In genomic region chr7:112713509-112713908, GRCm38 (mm10) we compare ENCODE assay signal across 20 mouse cellular contexts. TPM values are rescaled to one million over a fixed set of nuclear protein-coding genes. Genes with fewer than 3 reads are reported as not detected.
A peak's percentile ranks its signal among the peaks of the same experiment; 100 is the strongest.
DNase-seq lines count a peak whose midpoint lies in the region; ATAC-seq and TF ChIP-seq lines count a peak whose summit lies in the region.
"Had no signal": no experiment of that assay in that cellular context is flagged by ENCODE, and none has a peak within 500 bp of the region (broad histone marks: within the 10 kb centered on the region; RNA-seq: fewer than 3 reads in every experiment).

No protein-coding gene starts in this region.

- no peak overlapping the region for H3K4me2 ChIP-seq in liver, postnatal 0 days (ENCODE audit: low read depth, low read length)
- no peak overlapping the region for H3K4me2 ChIP-seq in liver, embryonic 11.5 days
- peak overlapping the region; percentile 52 for H3K4me2 ChIP-seq in myocyte (ENCODE audit: low read depth)
- H3K4me2 ChIP-seq: embryonic facial prominence, embryonic 13.5 days; forebrain, embryonic 13.5 days; hindbrain, embryonic 12.5 days; midbrain, embryonic 12.5 days; neural tube, embryonic 15.5 days had no signal

- TF ChIP-seq POLR2A in myocyte (IDR thresholded peaks at IDR 0.05; ENCODE audit: insufficient read length, low read depth): no peak

- peak overlapping the region; percentile 75 for H3K27ac ChIP-seq in heart, embryonic 10.5 days
- no peak overlapping the region for H3K27ac ChIP-seq in liver, postnatal 0 days (ENCODE audit: low read depth)
- no peak overlapping the region for H3K27ac ChIP-seq in liver, embryonic 11.5 days (ENCODE audit: low read depth, low read length)
- H3K27ac ChIP-seq in embryonic facial prominence, embryonic 10.5 days (replicated peaks): no peak overlapping the region
- H3K27ac ChIP-seq: embryonic facial prominence, embryonic 13.5 days; forebrain, embryonic 13.5 days; hindbrain, embryonic 12.5 days; macrophage; midbrain, embryonic 12.5 days; neural tube, embryonic 15.5 days had no signal

- no peaks in the 10 kb centered on the region for H3K27me3 ChIP-seq in heart, embryonic 10.5 days (ENCODE audit: insufficient read depth, poor library complexity, severe bottlenecking)
- H3K27me3 ChIP-seq in liver, postnatal 0 days (ENCODE audit: insufficient read depth, low read length): no peaks in the 10 kb centered on the region
- no peaks in the 10 kb centered on the region for H3K27me3 ChIP-seq in liver, embryonic 11.5 days (replicated peaks; ENCODE audit: control insufficient read depth, insufficient read depth, low read length)
- H3K27me3 ChIP-seq in myocyte (ENCODE audit: control insufficient read depth, insufficient read depth, insufficient read length): no peaks in the 10 kb centered on the region
- H3K27me3 ChIP-seq in embryonic facial prominence, embryonic 10.5 days (replicated peaks; ENCODE audit: low read depth, poor library complexity, severe bottlenecking): no peaks in the 10 kb centered on the region
- H3K27me3 ChIP-seq: embryonic facial prominence, embryonic 13.5 days; forebrain, embryonic 13.5 days; hindbrain, embryonic 12.5 days; midbrain, embryonic 12.5 days; neural tube, embryonic 15.5 days had no signal

- TF ChIP-seq CTCF in liver, postnatal 0 days (IDR thresholded peaks at IDR 0.05; ENCODE audit: low read depth): peak; percentile 29; the same call in 1 of the 2 replicates

- H3K9me3 ChIP-seq in heart, embryonic 10.5 days: no peaks in the 10 kb centered on the region
- no peaks in the 10 kb centered on the region for H3K9me3 ChIP-seq in liver, postnatal 0 days (ENCODE audit: low read length)
- no peaks in the 10 kb centered on the region for H3K9me3 ChIP-seq in liver, embryonic 11.5 days (ENCODE audit: control insufficient read depth, low read length)
- no peaks in the 10 kb centered on the region for H3K9me3 ChIP-seq in embryonic facial prominence, embryonic 10.5 days
- H3K9me3 ChIP-seq: embryonic facial prominence, embryonic 13.5 days; forebrain, embryonic 13.5 days; hindbrain, embryonic 12.5 days; midbrain, embryonic 12.5 days; neural tube, embryonic 15.5 days had no signal

- H3K4me3 ChIP-seq in heart, embryonic 10.5 days: no peak overlapping the region
- no peak overlapping the region for H3K4me3 ChIP-seq in liver, postnatal 0 days (ENCODE audit: low read depth, low read length)
- H3K4me3 ChIP-seq in liver, embryonic 11.5 days (ENCODE audit: low read depth, low read length): no peak overlapping the region
- H3K4me3 ChIP-seq in myocyte: no peak overlapping the region
- no peak overlapping the region for H3K4me3 ChIP-seq in embryonic facial prominence, embryonic 10.5 days
- H3K4me3 ChIP-seq: embryonic facial prominence, embryonic 13.5 days; forebrain, embryonic 13.5 days; hindbrain, embryonic 12.5 days; midbrain, embryonic 12.5 days; neural tube, embryonic 15.5 days had no signal

- peaks cover 95% of the 10 kb centered on the region for H3K79me2 ChIP-seq in myocyte (ENCODE audit: control insufficient read depth, insufficient read depth)

- no peaks in the 10 kb centered on the region for H3K36me3 ChIP-seq in heart, embryonic 10.5 days
- no peaks in the 10 kb centered on the region for H3K36me3 ChIP-seq in liver, postnatal 0 days (replicated peaks; ENCODE audit: insufficient read depth, low read length)
- no peaks in the 10 kb centered on the region for H3K36me3 ChIP-seq in liver, embryonic 11.5 days (ENCODE audit: control insufficient read depth, insufficient read depth, low read length)
- no peaks in the 10 kb centered on the region for H3K36me3 ChIP-seq in myocyte (ENCODE audit: control insufficient read depth, insufficient read depth)
- H3K36me3 ChIP-seq in embryonic facial prominence, embryonic 10.5 days (replicated peaks): no peaks in the 10 kb centered on the region
- H3K36me3 ChIP-seq: embryonic facial prominence, embryonic 13.5 days; hindbrain, embryonic 12.5 days; midbrain, embryonic 12.5 days; neural tube, embryonic 15.5 days had no signal

- WGBS in heart, embryonic 10.5 days: 60% methylated on average over 5 of the region's 5 CpGs
- WGBS in liver, postnatal 0 days (ENCODE audit: insufficient replicate concordance): 56% methylated on average over 5 of the region's 5 CpGs
- WGBS in liver, embryonic 11.5 days: 61% methylated on average over 5 of the region's 5 CpGs
- WGBS in embryonic facial prominence, embryonic 10.5 days: 68% methylated on average over 5 of the region's 5 CpGs

- no peak overlapping the region for H3ac ChIP-seq in myocyte (ENCODE audit: control insufficient read depth, insufficient read length)

- TF ChIP-seq EP300 in liver, postnatal 0 days (IDR thresholded peaks at IDR 0.05; ENCODE audit: low read depth): no peak

- peaks cover 95% of the 10 kb centered on the region for H3K4me1 ChIP-seq in heart, embryonic 10.5 days
- H3K4me1 ChIP-seq in liver, postnatal 0 days (ENCODE audit: insufficient read depth): peaks cover 8% of the 10 kb centered on the region
- H3K4me1 ChIP-seq in liver, embryonic 11.5 days (replicated peaks; ENCODE audit: control insufficient read depth, insufficient read depth, low read length): peaks cover 6% of the 10 kb centered on the region; the same call in 1 of the 2 replicates
- H3K4me1 ChIP-seq in embryonic facial prominence, embryonic 10.5 days: peaks cover 85% of the 10 kb centered on the region

- no peak for DNase-seq in heart, embryonic 10.5 days (ENCODE audit: low spot score)
- DNase-seq in heart, adult 11 months: no peak
- no peak for DNase-seq in liver, postnatal 0 days
- DNase-seq in liver, embryonic 11.5 days (ENCODE audit: low spot score): no peak
- peak; percentile 32 for DNase-seq in brain, adult 2 months (ENCODE audit: low read depth, low spot score)
- no peak for DNase-seq in embryonic facial prominence, embryonic 10.5 days (ENCODE audit: low spot score)
- DNase-seq: adrenal gland, postnatal 25 days; kidney, postnatal 25 days; layer of hippocampus, adult 9-11 months; right cerebral cortex, postnatal 25 days; thymus, postnatal 25 days had no signal

- no peak for ATAC-seq in liver, postnatal 0 days
- ATAC-seq in liver, embryonic 11.5 days (replicated peaks; ENCODE audit: low FRiP score): no peak
- ATAC-seq: CD4-positive, CD25-positive, alpha-beta regulatory T cell, adult 4 months; forebrain, embryonic 13.5 days; intestine, embryonic 16.5 days had no signal

- H3K9ac ChIP-seq in liver, postnatal 0 days (replicated peaks): no peak overlapping the region
- no peak overlapping the region for H3K9ac ChIP-seq in liver, embryonic 11.5 days (ENCODE audit: low read depth, low read length)
- H3K9ac ChIP-seq: embryonic facial prominence, embryonic 13.5 days; forebrain, embryonic 13.5 days; hindbrain, embryonic 12.5 days; midbrain, embryonic 12.5 days; neural tube, embryonic 15.5 days had no signal

TF ChIP-seq in myocyte, 11 proteins besides CTCF, POLR2A, EP300 and RAD21:
- no peak for TF ChIP-seq USF1 (IDR thresholded peaks at IDR 0.05; ENCODE audit: low read depth)

RNA-seq across cellular contexts. Expression of gene Tead1, which starts 34.4 kb away (rescaled TPM):
- polyA plus RNA-seq in heart, embryonic 10.5 days (2016; fragmentation: Nextera tagmentation; extraction: Ambion mirVana): 19.7 and 27.2 TPM in 2 replicates
- 1.4 and 2.1 TPM in 2 replicates for polyA plus RNA-seq in liver, postnatal 0 days (2015; fragmentation: Nextera tagmentation; extraction: Ambion mirVana)
- 6.7 and 7.4 TPM in 2 replicates for polyA plus RNA-seq in liver, embryonic 11.5 days (2014; fragmentation: Nextera tagmentation; extraction: Ambion mirVana)
- polyA plus RNA-seq in myocyte (2012; fragmentation: generic; extraction: Trizol): 18.8 TPM
- polyA plus RNA-seq in embryonic facial prominence, embryonic 10.5 days (2016; fragmentation: Nextera tagmentation; extraction: Ambion mirVana): 20.2 and 23.5 TPM in 2 replicates
- polyA plus RNA-seq: macrophage had no signal
